ENCODE assay signal across 23 mouse cellular contexts in genomic region chr4:138127371-138127770, GRCm38 (mm10).
"Had no signal": no experiment of that assay in that cellular context is flagged by ENCODE, and none has a peak within 500 bp of the region (broad histone marks: within the 10 kb centered on the region; RNA-seq: fewer than 3 reads in every experiment).

No protein-coding gene starts in this region.

- H3K27ac ChIP-seq: heart, embryonic 10.5 days; hindbrain, embryonic 10.5 days; hindbrain, embryonic 14.5 days; intestine, embryonic 15.5 days; layer of hippocampus, adult 2 months; left cerebral cortex, adult 2 months; limb, embryonic 13.5 days; limb, embryonic 15.5 days; liver, embryonic 12.5 days; liver, embryonic 14.5 days had no signal

- H3K9me3 ChIP-seq: heart, embryonic 10.5 days; heart, embryonic 12.5 days; hindbrain, embryonic 10.5 days; intestine, embryonic 15.5 days; limb, embryonic 13.5 days; limb, embryonic 15.5 days; liver, embryonic 12.5 days had no signal

- H3K4me1 ChIP-seq: hindbrain, embryonic 10.5 days; limb, embryonic 13.5 days; limb, embryonic 15.5 days; liver, embryonic 12.5 days had no signal

- H3K9ac ChIP-seq: heart, embryonic 12.5 days; hindbrain, embryonic 14.5 days; intestine, embryonic 15.5 days; limb, embryonic 13.5 days; limb, embryonic 15.5 days; liver, embryonic 12.5 days; liver, embryonic 14.5 days had no signal

- H3K4me3 ChIP-seq: heart, embryonic 10.5 days; heart, embryonic 12.5 days; hindbrain, embryonic 10.5 days; intestine, embryonic 15.5 days; layer of hippocampus, adult 2 months; left cerebral cortex, adult 2 months; limb, embryonic 13.5 days; limb, embryonic 15.5 days; liver, embryonic 12.5 days had no signal

- DNase-seq: gastrocnemius, postnatal 25 days; heart, postnatal 10 days; heart, postnatal 4 days; kidney, adult 18-20 months; kidney, adult 8-10 months; kidney, postnatal 10 days; kidney, postnatal 25 days; kidney, postnatal 4 days; left cerebral cortex, postnatal 4 days had no signal

- ATAC-seq: hindbrain, embryonic 16.5 days; inflammation-experienced regulatory T-cells, adult 6 months; intestine, embryonic 15.5 days; intestine, postnatal 0 days; liver, embryonic 12.5 days had no signal

- H3K27me3 ChIP-seq: heart, embryonic 12.5 days; intestine, embryonic 15.5 days; limb, embryonic 13.5 days; limb, embryonic 15.5 days; liver, embryonic 12.5 days had no signal

- H3K4me2 ChIP-seq: heart, embryonic 12.5 days; hindbrain, embryonic 14.5 days; intestine, embryonic 15.5 days; limb, embryonic 13.5 days; limb, embryonic 15.5 days; liver, embryonic 12.5 days had no signal
